Mouse (Mus musculus): ENCODE measurements around the gene Eef1a2. TPM values are rescaled to one million over a fixed set of nuclear protein-coding genes. Genes with fewer than 3 reads are reported as not detected.
A peak's percentile ranks its signal among the peaks of the same experiment; 100 is the strongest.

Eef1a2 gene
- polyA plus RNA-seq, 1 experiment from 2014 or later = 0.32 TPM

DNA sequence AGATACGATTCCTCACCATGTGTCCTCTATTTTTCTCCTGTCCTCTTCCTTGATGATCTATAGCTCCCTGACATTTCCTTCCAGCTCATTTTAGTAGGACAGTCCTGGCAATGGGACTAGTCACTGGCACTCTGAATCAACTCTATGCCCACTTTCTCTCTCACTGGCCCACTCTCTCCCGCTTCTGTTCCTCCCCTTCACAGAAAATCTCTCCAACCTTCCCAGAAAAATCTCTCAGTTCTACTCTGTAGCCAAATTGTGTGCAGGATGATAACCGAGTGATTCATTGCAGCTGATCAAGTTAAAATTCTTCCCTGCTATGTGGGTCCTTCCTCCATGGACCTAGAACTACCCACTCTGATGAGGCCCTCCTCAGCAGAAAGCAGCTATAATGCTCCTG, 17.8 kb upstream of the Eef1a2 start:
- Histone ChIP-seq H3K4me1 (replicated peaks; ENCODE audit: control insufficient read depth, insufficient read depth, low read length) (no peaks in the 10 kb centered on the region), H3K4me2 (ENCODE audit: low read length) (no peak overlapping the region), H3K27ac (ENCODE audit: low read depth) (no peak overlapping the region), H3K4me3 (ENCODE audit: low read depth, low read length) (no peak overlapping the region), H3K9me3 (ENCODE audit: control insufficient read depth, low read length) (no peaks in the 10 kb centered on the region), H3K36me3 (ENCODE audit: control insufficient read depth, insufficient read depth, low read length) (no peaks in the 10 kb centered on the region), H3K27me3 (replicated peaks; ENCODE audit: control insufficient read depth, insufficient read depth, low read length) (no peaks in the 10 kb centered on the region), H3K9ac (ENCODE audit: low read length) (no peak overlapping the region)
- DNase-seq (ENCODE audit: low spot score) = no peak
- 77% methylated on average over 3 of the region's 3 CpGs for WGBS
- ATAC-seq (replicated peaks; ENCODE audit: low FRiP score, low TSS enrichment, low read depth) = no peak

- DNase-seq (ENCODE audit: low spot score) = no peak
- Histone ChIP-seq H3K4me1 (replicated peaks; ENCODE audit: control insufficient read depth, insufficient read depth, low read length) (no peaks in the 10 kb centered on the region), H3K9ac (ENCODE audit: low read length) (no peak overlapping the region), H3K9me3 (ENCODE audit: control insufficient read depth, low read length) (no peaks in the 10 kb centered on the region), H3K4me2 (ENCODE audit: low read length) (no peak overlapping the region), H3K36me3 (ENCODE audit: control insufficient read depth, insufficient read depth, low read length) (no peaks in the 10 kb centered on the region), H3K4me3 (ENCODE audit: low read depth, low read length) (no peak overlapping the region), H3K27ac (ENCODE audit: low read depth) (no peak overlapping the region), H3K27me3 (replicated peaks; ENCODE audit: control insufficient read depth, insufficient read depth, low read length) (0 out of 2 replicates have a peak, but pooled peaks cover 3% of the 10 kb centered on the region)
- no peak for ATAC-seq (replicated peaks; ENCODE audit: low FRiP score, low TSS enrichment, low read depth)
- WGBS = 77% methylated on average over 5 of the region's 5 CpGs
Observed at GRCm38 (mm10) chr2:181166469-181166868, 9.7 kb upstream of the Eef1a2 start.

DNA sequence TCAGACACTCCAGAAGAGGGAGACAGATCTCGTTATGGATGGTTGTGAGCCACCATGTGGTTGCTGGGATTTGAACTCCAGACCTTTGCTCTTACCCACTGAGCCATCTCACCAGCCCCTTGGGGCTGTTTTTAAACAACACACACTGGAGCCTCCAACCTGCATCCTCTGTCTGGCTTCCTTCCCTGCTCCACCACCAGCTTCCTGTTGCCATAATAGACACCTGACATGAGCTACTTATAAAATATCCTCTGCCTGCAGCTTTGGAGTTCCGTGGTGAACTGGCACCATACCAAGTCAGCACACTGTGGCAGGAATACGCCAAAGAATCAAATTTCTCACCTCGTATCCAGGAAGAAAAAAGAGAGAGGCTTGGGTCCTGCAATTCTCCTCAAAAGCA, 4.0 kb upstream of the Eef1a2 start:
- WGBS = 72% methylated on average over 4 of the region's 4 CpGs
- no peak for ATAC-seq (replicated peaks; ENCODE audit: low FRiP score, low TSS enrichment, low read depth)
- no peak overlapping the region for H3K27ac ChIP-seq (ENCODE audit: low read depth)

DNA sequence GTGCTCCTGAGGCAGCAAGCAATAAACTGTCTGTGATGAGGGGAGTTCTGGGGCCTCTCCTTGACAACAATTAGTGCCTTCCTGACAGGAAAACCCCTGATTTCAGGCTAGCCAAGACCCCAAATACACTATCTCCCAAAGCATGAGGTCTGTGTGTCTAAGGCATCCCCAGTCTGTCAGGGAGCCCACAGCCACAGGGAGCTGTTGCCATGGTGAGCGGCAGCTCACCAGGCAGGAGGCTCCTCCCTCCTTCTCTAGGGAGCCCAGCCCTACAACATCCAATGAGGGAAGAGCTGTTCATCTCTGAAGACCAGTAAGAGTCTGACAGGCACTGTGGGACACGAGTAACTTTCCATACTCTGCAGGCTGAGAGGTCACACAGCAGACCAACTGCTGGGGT, 3.0 kb upstream of the Eef1a2 start:
- no peaks in the 10 kb centered on the region for H3K36me3 ChIP-seq (ENCODE audit: control insufficient read depth, insufficient read depth, low read length)
- no peak overlapping the region for H3K4me3 ChIP-seq (ENCODE audit: low read depth, low read length)
- H3K4me2 ChIP-seq (ENCODE audit: low read length) = no peak overlapping the region
- no peaks in the 10 kb centered on the region for H3K4me1 ChIP-seq (replicated peaks; ENCODE audit: control insufficient read depth, insufficient read depth, low read length)
- DNase-seq (ENCODE audit: low spot score) (no peak), ATAC-seq (replicated peaks; ENCODE audit: low FRiP score, low TSS enrichment, low read depth) (no peak; the same call in 1 of the 2 replicates)
- H3K27me3 ChIP-seq (replicated peaks; ENCODE audit: control insufficient read depth, insufficient read depth, low read length) = peaks cover 38% of the 10 kb centered on the region
- H3K27ac ChIP-seq (ENCODE audit: low read depth) = no peak overlapping the region
- 3% methylated on average over 2 of the region's 2 CpGs for WGBS
- H3K9me3 ChIP-seq (ENCODE audit: control insufficient read depth, low read length) = no peaks in the 10 kb centered on the region
- H3K9ac ChIP-seq (ENCODE audit: low read length) = no peak overlapping the region

More for the DNA sequence above, 4.0 kb upstream of the Eef1a2 start:
- Histone ChIP-seq H3K4me3 (ENCODE audit: low read depth, low read length) (no peak overlapping the region), H3K27me3 (replicated peaks; ENCODE audit: control insufficient read depth, insufficient read depth, low read length) (peaks cover 29% of the 10 kb centered on the region), H3K36me3 (ENCODE audit: control insufficient read depth, insufficient read depth, low read length) (no peaks in the 10 kb centered on the region), H3K9me3 (ENCODE audit: control insufficient read depth, low read length) (no peaks in the 10 kb centered on the region), H3K9ac (ENCODE audit: low read length) (no peak overlapping the region), H3K4me2 (ENCODE audit: low read length) (no peak overlapping the region), H3K4me1 (replicated peaks; ENCODE audit: control insufficient read depth, insufficient read depth, low read length) (no peaks in the 10 kb centered on the region)
- DNase-seq (ENCODE audit: low spot score) = no peak

GRCm38 (mm10) chr2:181159091-181159514, 2.3 kb upstream of the Eef1a2 start:
- Histone ChIP-seq H3K27ac (ENCODE audit: low read depth) (no peak overlapping the region), H3K27me3 (replicated peaks; ENCODE audit: control insufficient read depth, insufficient read depth, low read length) (peaks cover 43% of the 10 kb centered on the region), H3K4me2 (ENCODE audit: low read length) (no peak overlapping the region), H3K9me3 (ENCODE audit: control insufficient read depth, low read length) (no peaks in the 10 kb centered on the region), H3K9ac (ENCODE audit: low read length) (no peak overlapping the region), H3K36me3 (ENCODE audit: control insufficient read depth, insufficient read depth, low read length) (no peaks in the 10 kb centered on the region), H3K4me3 (ENCODE audit: low read depth, low read length) (no peak overlapping the region), H3K4me1 (replicated peaks; ENCODE audit: control insufficient read depth, insufficient read depth, low read length) (no peaks in the 10 kb centered on the region)
- 54% methylated on average over 7 of the region's 7 CpGs for WGBS
- DNase-seq (ENCODE audit: low spot score) (no peak), ATAC-seq (replicated peaks; ENCODE audit: low FRiP score, low TSS enrichment, low read depth) (no peak)

DNA sequence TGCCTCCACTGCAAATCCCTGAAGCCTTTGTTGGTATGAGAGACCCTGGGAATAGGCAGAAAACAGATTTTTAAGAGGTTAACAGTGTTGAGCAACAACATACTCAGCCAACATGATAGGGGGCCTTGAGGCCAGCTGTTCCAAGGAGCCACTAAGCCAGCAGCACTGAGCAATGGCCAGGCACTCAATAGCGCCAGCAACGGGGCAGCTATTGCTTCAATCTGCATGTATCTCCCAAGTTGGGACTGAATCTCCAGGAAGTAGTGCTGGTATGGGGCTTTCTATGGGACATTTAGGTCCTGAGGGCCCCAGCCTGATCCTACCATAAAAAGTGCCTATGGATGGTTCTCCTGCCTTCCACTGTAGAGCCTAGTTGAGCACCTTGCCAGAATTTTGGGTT, 1.7 kb upstream of the Eef1a2 start:
- 85% methylated on average over 2 of the region's 2 CpGs for WGBS
- Histone ChIP-seq H3K9ac (ENCODE audit: low read length) (no peak overlapping the region), H3K27me3 (replicated peaks; ENCODE audit: control insufficient read depth, insufficient read depth, low read length) (peaks cover 46% of the 10 kb centered on the region)

GRCm38 (mm10) chr2:181157716-181158302, 995 bp upstream of the Eef1a2 start:
- H3K9ac ChIP-seq (ENCODE audit: low read length) = no peak overlapping the region
- 76% methylated on average over 6 of the region's 6 CpGs for whole genome bisulfite sequencing
- H3K9me3 ChIP-seq (ENCODE audit: control insufficient read depth, low read length) = no peaks in the 10 kb centered on the region
- H3K36me3 ChIP-seq (ENCODE audit: control insufficient read depth, insufficient read depth, low read length) = no peaks in the 10 kb centered on the region
- no peak for ATAC-seq (replicated peaks; ENCODE audit: low FRiP score, low TSS enrichment, low read depth)
- no peak for DNase-seq (ENCODE audit: low spot score)
- H3K4me1 ChIP-seq (replicated peaks; ENCODE audit: control insufficient read depth, insufficient read depth, low read length) = no peaks in the 10 kb centered on the region
- no peak overlapping the region for H3K27ac ChIP-seq (ENCODE audit: low read depth)
- no peak overlapping the region for H3K4me3 ChIP-seq (ENCODE audit: low read depth, low read length)
- H3K4me2 ChIP-seq (ENCODE audit: low read length) = no peak overlapping the region
- H3K27me3 ChIP-seq (replicated peaks; ENCODE audit: control insufficient read depth, insufficient read depth, low read length) = peaks cover 46% of the 10 kb centered on the region

More for the DNA sequence above, 1.7 kb upstream of the Eef1a2 start:
- no peak overlapping the region for H3K4me2 ChIP-seq (ENCODE audit: low read length)
- no peak for ATAC-seq (replicated peaks; ENCODE audit: low FRiP score, low TSS enrichment, low read depth)
- no peak for DNase-seq (ENCODE audit: low spot score)
- H3K27ac ChIP-seq (ENCODE audit: low read depth) = no peak overlapping the region
- no peaks in the 10 kb centered on the region for H3K36me3 ChIP-seq (ENCODE audit: control insufficient read depth, insufficient read depth, low read length)
- H3K4me1 ChIP-seq (replicated peaks; ENCODE audit: control insufficient read depth, insufficient read depth, low read length) = no peaks in the 10 kb centered on the region
- H3K4me3 ChIP-seq (ENCODE audit: low read depth, low read length) = no peak overlapping the region
- H3K9me3 ChIP-seq (ENCODE audit: control insufficient read depth, low read length) = no peaks in the 10 kb centered on the region

GRCm38 (mm10) chr2:181157180-181157579, 366 bp upstream of the Eef1a2 start:
- ATAC-seq (replicated peaks; ENCODE audit: low FRiP score, low TSS enrichment, low read depth) (no peak), DNase-seq (ENCODE audit: low spot score) (no peak)
- peaks cover 46% of the 10 kb centered on the region for H3K27me3 ChIP-seq (replicated peaks; ENCODE audit: control insufficient read depth, insufficient read depth, low read length)
- H3K9ac ChIP-seq (ENCODE audit: low read length) = no peak overlapping the region
- H3K36me3 ChIP-seq (ENCODE audit: control insufficient read depth, insufficient read depth, low read length) = no peaks in the 10 kb centered on the region
- H3K9me3 ChIP-seq (ENCODE audit: control insufficient read depth, low read length) = no peaks in the 10 kb centered on the region
- H3K4me2 ChIP-seq (ENCODE audit: low read length) = no peak overlapping the region
- H3K4me1 ChIP-seq (replicated peaks; ENCODE audit: control insufficient read depth, insufficient read depth, low read length) = no peaks in the 10 kb centered on the region
- H3K4me3 ChIP-seq (ENCODE audit: low read depth, low read length) = peak overlapping the region; percentile 6; the same call in 1 of the 2 replicates
- H3K27ac ChIP-seq (ENCODE audit: low read depth) = no peak overlapping the region
- 78% methylated on average over 4 of the region's 4 CpGs for WGBS

- Histone ChIP-seq H3K27me3 (replicated peaks; ENCODE audit: control insufficient read depth, insufficient read depth, low read length) (peaks cover 48% of the 10 kb centered on the region), H3K4me1 (replicated peaks; ENCODE audit: control insufficient read depth, insufficient read depth, low read length) (no peaks in the 10 kb centered on the region), H3K9me3 (ENCODE audit: control insufficient read depth, low read length) (no peaks in the 10 kb centered on the region), H3K9ac (ENCODE audit: low read length) (no peak overlapping the region), H3K4me3 (ENCODE audit: low read depth, low read length) (no peak overlapping the region), H3K4me2 (ENCODE audit: low read length) (no peak overlapping the region), H3K36me3 (ENCODE audit: control insufficient read depth, insufficient read depth, low read length) (no peaks in the 10 kb centered on the region), H3K27ac (ENCODE audit: low read depth) (no peak overlapping the region)
- DNase-seq (ENCODE audit: low spot score) (no peak), ATAC-seq (replicated peaks; ENCODE audit: low FRiP score, low TSS enrichment, low read depth) (no peak)
- 68% methylated on average over 4 of the region's 4 CpGs for WGBS
Observed at GRCm38 (mm10) chr2:181155801-181156200, 1.0 kb downstream of the Eef1a2 start.
